Mouse (Mus musculus) thymus, postnatal 0 days (tissue): ENCODE results near the gene Rpl23a. TPM values are rescaled to one million over a fixed set of nuclear protein-coding genes. Genes with fewer than 3 reads are reported as not detected.

ENCODE experiments used
- DNase-seq: peaks from one replicate; pipeline ENCODE4 v3.0.0-alpha.2; 2015; ENCODE audit warnings: low spot score
- polyA plus RNA-seq: library from polyadenylated mRNA; unstranded; fragments of >200 nt; fragmentation: Nextera tagmentation; extraction: Ambion mirVana; gene quantifications from 2 replicates; pipeline ENCODE4 v1.2.1, GENCODE M21; 2015

Gene Rpl23a
- 1,919 and 1,995 TPM in 2 replicates for polyA plus RNA-seq

GRCm38 (mm10) chr11:78182961-78183844 lies at the start of gene Rpl23a:
Gene Rpl23a, minus strand, starts transcription at chr11:78183584.
- peak; percentile 91 for DNase-seq

DNA sequence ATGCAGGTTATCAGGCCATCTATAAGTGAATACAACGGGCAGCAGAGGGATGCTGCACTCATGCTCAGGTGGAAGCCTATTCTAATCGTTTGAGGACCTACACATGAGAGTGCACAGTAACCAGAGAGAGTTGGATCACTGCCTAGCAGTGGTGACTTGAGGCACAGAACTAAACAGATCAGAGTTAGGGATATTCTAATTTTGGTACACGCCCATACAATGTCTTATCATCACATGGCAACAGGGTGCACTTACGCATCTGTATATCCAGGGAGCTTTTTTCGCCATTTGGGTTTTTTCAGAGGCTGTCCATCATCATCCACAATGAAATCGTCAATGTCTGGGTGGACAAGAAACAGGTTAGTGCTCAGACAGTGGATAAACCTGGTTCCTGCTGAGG lies 48.1 kb upstream of the Rpl23a start:
- no peak for DNase-seq

- DNase-seq = no peak
Observed at GRCm38 (mm10) chr11:78223586-78223985, 40.2 kb upstream of the Rpl23a start.

DNA sequence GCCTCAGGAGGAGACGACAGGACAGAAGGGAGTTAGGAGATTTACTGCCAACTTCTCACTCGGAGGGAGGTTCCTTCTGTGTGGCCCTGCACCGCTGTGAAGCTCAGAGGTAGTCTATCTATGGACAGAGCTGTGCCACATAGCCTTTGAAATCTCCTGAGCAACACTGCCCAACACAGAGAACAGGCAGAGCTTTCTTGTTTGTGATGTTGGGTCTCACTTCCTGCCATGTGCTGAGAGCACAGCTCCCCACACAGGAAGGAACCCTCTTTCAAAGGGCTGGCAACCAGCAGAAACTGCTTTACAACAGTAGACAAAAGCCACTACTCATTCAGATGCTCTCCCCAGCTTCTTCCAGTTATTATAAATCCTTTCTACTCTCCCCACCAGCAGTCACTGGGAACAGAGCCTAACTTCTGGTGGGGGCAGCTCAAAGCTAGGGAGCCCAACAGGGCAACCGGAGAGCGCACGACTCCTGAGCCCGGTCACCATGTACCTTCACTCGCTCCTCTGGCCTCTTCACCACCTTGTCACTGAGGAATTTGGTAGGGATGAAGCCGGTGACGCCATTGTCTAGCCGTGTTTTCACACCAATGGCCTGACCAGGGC lies 32.4 kb upstream of the Rpl23a start:
- DNase-seq = peak; percentile 64

DNA sequence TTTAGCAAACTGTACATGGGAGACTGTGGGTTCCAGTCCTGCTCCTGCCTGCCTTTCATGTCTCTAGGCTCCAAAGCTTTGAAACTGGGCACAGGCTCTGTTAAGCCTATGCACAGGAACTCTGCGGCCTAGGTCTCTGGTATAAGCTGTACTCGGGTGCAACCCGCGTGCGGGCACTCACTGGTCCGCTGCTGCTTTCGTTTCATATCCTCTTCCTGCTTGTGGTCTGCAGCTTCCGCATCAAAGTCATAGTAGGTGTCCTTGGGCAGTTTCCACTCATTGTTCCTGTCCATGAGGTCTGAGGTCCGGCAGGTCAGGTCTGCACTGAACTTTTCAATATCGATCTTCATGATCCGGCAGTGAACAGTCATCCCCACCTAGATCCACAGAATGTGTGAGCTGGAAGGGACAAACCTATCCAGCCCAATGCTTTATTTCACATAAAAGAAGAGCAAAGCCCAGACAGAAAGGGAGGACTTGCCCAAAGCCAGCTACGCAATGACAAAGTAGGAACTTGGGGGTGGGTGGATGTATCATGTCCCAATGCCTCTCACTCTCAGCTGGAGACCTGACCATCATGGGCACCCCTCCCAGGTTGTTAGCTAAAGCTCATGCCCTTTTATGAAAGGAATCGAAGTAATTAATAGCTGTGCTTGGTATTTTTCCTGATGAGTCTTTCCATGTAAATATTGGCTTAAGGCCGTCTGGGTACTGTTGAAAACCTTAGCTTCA lies 29.9 kb upstream of the Rpl23a start:
- no peak for DNase-seq

DNA sequence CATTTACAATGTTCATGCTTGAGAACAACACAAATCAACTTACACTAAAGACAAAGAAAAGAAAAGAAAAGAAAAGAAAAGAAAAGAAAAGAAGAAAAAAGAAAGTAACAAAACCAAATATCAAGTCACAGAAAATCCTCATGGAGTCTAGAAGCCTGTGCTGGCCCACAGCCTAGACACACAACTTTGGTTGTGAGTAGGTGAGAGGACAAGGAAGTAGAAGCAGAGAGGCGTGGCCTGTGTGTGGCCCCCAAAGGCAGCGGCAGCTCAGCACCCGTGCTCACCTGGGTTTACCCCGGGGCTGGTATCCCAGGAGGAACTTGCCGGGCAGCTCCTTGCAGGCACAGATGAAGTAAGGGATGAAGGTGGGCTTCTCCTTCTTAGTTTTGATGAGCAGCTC lies 28.1 kb upstream of the Rpl23a start:
- no peak for DNase-seq

DNA sequence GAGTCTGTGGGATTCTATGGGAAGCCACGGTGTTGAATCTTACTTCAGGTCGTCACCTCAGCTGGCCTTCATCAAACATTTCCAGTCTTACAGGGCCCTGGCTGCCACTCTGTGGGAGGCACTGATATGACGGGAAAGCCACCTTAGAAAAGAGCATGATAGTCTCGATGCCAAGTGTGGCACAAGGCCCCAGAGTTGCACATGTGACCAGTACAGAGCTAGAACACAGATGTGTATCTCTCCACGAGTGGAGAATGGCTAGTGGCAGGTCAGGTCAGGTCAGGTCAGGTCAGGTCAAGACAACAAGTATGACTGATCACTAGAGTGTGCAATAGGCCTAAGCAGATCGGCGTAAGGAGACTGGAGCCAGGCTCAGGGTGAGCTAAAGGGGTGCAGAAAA lies 27.2 kb upstream of the Rpl23a start:
- DNase-seq = no peak

DNA sequence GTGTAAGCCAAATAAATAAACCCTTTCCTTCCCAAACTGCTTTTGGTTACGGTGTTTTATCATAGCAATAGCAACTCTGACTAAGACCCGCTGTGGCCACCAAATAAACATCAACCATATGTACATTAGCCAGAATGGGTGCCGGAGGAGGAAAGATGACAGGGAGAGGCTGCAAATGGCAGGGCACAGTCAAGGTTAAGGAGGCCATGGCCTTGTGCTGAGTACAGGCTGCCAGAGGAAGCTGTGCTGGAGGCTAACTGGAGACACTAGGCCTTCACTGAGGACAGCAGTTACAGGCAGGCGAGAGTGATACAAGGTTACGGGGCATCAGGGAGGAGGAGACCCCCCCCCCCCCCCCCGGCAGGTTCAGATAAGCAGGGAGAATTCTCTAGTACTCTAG lies 26.5 kb upstream of the Rpl23a start:
- DNase-seq = no peak

DNA sequence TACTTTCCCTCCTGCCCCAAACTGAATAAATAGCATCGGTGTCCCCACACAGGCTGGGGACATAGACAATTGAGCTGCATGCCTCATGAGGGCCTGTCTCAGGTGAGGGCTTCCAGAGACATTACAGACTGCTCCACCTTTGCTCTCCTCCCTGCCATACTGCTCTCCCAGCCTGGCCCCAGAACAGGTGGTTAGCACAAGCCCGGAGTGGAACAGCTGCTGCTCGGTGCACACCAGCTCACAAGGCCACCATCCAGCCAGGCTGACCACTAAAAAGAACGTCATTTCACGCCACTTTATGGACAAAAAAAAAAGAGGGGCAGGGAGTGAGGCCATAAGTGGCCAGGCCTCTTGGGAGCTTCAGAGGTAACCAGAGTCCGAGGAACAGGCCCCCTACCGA lies 23.8 kb upstream of the Rpl23a start:
- DNase-seq = no peak

DNA sequence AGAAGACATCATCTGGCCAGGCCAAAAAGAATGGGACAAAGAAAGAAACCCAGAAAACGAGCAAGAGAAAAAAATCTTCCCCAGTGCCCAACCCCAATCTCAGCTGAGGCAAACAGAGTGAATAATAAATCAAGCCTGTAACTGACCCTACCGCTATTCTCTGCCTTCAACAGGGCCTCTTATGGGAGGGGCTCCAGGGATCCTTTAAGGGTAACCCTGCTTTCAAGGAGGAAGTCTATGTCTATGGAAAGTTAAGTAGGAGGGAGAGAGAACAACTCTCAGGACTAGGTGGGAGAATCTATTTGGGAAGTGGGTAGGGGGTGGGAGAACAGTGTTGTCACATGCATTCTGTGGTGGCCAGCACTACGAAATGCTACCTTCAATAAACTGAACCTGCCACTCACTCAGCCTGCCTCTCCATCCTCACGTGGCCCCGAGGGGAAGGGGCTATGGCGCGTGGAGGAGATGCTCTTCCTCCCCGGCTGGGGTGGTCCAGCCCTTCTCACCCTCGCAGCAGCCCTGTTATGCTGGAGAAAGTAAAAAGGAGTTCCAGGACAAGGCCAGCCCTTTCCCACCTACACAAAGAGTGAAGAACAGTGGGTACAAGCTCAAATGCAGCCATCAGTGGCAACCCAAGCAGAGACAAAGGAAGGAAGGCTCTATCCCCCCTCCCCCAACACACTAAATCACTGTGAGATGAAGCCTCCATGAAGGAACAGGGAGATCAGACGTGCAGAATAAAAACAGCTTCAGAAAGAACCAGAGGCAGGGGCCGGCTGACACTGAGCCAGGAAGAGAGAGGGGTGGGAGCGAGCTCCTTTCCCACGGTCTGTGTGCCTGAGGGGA lies 22.2 kb upstream of the Rpl23a start:
- DNase-seq = no peak

GRCm38 (mm10) chr11:78204287-78204686 lies 20.9 kb upstream of the Rpl23a start:
- no peak for DNase-seq

GRCm38 (mm10) chr11:78202372-78202771 lies 19.0 kb upstream of the Rpl23a start:
- DNase-seq = no peak

- DNase-seq = no peak
Observed at GRCm38 (mm10) chr11:78195101-78195863, 11.9 kb upstream of the Rpl23a start.

DNA sequence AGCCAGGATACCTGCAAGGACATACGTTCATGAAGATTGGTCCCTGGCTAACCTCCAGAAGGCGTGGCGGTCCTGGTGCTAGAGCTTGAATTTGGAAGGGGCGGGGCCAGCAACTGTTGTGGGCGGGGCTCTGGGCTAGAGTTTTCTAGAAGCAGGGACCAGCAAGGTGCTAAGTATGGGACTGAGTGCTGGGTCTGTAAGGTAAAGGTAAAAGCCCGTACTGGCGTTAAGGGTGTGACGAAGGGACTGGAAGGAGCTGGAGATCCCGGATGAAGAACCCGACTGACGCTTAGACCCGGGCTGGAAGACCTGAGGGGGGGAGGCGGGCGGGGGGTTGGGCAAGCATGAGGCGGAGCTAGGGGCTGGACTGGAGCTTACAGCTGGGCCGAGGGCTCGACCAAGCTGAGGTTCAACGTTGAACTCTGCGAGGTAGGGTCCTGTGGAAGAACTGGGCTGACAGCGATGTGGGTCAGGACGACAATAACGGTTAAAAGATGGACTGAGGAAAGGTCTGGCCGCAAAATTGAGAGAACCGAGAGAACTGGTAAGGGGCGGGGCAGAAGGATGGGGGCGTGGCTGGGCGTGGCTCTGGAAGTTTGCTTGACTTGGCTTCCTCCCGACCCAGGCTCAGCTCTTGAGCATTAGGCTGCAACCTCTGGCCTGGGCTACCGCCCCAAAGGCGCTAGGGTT lies 11.2 kb upstream of the Rpl23a start:
- peak; percentile 60 for DNase-seq

GRCm38 (mm10) chr11:78193113-78193512 lies 9.7 kb upstream of the Rpl23a start, which contains the start of gene Proca1:
Gene Proca1, plus strand, starts transcription at chr11:78193392.
- DNase-seq = no peak

DNA sequence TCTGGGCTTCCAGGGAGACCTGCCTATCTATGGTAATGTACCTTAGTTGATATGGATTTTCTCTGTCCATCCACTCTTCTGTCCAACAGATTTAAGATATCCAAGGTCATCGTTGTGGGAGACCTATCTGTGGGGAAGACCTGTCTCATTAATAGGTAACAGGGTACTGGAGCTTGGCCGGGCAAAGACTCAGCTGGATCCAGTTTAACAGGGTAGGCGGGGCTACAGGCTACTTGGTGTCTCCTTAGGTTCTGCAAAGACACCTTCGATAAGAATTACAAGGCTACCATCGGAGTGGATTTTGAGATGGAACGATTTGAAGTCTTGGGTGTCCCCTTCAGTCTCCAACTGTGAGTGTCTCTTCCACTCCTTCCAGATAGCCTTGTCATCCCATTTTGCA lies 6.7 kb upstream of the Rpl23a start:
- DNase-seq = no peak

- no peak for DNase-seq
Observed at GRCm38 (mm10) chr11:78189234-78190040, 6.1 kb upstream of the Rpl23a start.

DNA sequence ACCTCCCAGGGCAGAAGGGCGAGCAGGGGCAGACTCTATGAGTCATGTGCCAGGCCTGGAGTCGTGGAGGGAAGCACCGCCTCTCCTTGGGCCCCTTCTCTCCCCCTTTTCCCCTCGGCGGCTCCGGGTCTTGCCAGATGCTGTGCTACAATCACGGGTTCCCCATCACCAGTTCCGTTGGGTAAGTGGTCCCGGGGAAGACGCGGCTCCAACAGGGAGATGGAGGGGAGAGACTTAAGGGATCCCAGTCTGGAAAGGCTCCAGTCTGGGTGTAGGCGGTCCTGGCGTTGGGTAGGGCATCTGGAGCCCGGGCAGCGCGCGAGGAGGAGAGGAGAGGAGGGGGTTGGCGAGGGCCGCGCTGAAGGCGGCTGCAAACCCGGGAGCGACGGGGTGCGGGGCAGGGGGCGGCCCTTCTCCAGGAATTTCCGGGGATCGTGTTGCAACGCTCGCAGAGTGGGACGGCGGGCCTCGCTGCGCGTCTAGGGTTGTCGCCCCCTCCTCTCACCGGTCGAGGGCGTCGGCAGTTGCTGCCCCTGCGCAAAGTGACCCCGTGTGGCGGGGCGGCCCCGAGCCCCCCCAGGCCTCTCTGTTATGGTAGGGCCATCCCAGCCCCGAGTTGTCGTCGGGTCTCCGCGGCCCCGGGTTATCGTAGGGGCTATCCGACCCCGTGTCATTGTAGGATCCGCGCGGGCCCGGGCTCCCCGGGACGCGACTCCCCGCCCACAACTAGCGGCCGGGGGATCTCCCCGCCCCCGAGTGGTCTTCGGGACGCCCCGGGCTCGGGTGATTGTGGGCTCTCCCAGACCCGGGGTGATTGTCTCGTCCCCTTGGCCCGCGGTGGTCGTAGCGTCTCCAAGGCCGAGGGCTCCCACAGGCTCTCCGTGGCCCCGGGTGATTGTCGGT lies 5.2 kb upstream of the Rpl23a start, which contains the start of gene Rab34:
Rab34 (plus strand) TSS at position 100 of the 903 bp plus-strand sequence.
- no peak for DNase-seq
